Mouse (Mus musculus) testis, adult 2 months (tissue): ENCODE measurements at regions not wholly inside any gene's neighbourhood (a gene's known extent, or its start where the extent isn't known, plus 50 kb on each side); places are given as distances from the start of the nearest gene placed in this dataset.

Source experiments
- H3K27ac ChIP-seq: fragments of 200-500 bp; 2 replicates; pipeline ENCODE4 v1.5.1; 2012; ENCODE audit warnings: low read depth, low read length; ENCODE audit not compliant: control insufficient read depth, insufficient read depth
- H3K27me3 ChIP-seq: fragments of 200-500 bp; 2 replicates; pipeline ENCODE4 v1.6.1; 2012; ENCODE audit warnings: mild to moderate bottlenecking, low read length, moderate library complexity; ENCODE audit not compliant: control insufficient read depth, insufficient read depth
- H3K36me3 ChIP-seq: fragments of 200-500 bp; 2 replicates; pipeline ENCODE4 v1.6.1; 2012; ENCODE audit warnings: mild to moderate bottlenecking, low read length; ENCODE audit not compliant: control insufficient read depth, insufficient read depth
- H3K4me1 ChIP-seq: fragments of 200-500 bp; 2 replicates; pipeline ENCODE4 v1.6.1; 2012; ENCODE audit warnings: low read length; ENCODE audit not compliant: control insufficient read depth, insufficient read depth
- H3K4me3 ChIP-seq: fragments of 200-500 bp; 2 replicates; pipeline ENCODE4 v1.5.1; 2012; ENCODE audit warnings: low read depth, mild to moderate bottlenecking, low read length, moderate library complexity, mixed read lengths; ENCODE audit not compliant: control insufficient read depth
- CTCF ChIP-seq: fragments of 200-500 bp; IDR thresholded peaks from 2 replicates; pipeline ENCODE4 v1.5.1; 2012; ENCODE audit warnings: low read depth, mild to moderate bottlenecking, inconsistent platforms, low read length, moderate library complexity; ENCODE audit not compliant: control insufficient read depth, insufficient read depth, insufficient replicate concordance
- POLR2A ChIP-seq: fragments of 200-500 bp; IDR thresholded peaks from 2 replicates; pipeline ENCODE4 v1.6.1; 2012; ENCODE audit warnings: low read depth, mild to moderate bottlenecking, inconsistent platforms, low read length, moderate library complexity; ENCODE audit not compliant: control insufficient read depth

GRCm38 (mm10) chr19:32960196-32960947 is 203.1 kb downstream of the Pten start:
- no peaks in the 10 kb centered on the region for H3K36me3 ChIP-seq
- no peak overlapping the region for H3K4me3 ChIP-seq
- H3K27me3 ChIP-seq, result no peaks in the 10 kb centered on the region
- H3K4me1 ChIP-seq, result no peaks in the 10 kb centered on the region; the same call in 1 of the 2 replicates
- no peak for TF ChIP-seq POLR2A
- TF ChIP-seq CTCF, result no peak
- no peak overlapping the region for H3K27ac ChIP-seq

DNA sequence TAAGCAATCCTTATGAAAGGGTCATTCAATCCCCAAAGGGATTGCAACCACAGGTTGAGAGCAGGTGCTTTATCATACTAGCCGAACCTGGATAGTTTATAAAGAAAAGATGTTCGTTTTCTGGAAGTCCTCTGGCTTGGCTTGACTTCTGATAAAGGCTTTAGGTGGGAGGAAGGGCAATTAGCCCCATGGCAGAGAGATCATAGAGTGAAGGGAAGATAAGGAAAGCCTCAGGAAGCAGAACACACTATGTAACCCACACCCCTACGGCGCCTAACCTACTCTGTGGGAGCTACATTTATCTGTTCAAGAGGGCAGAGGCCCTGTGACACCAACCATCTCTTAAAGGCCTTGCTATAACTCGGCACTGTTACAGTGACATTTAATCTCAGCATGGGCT is 204.2 kb downstream of the Pten start:
- Histone ChIP-seq H3K27ac (no peak overlapping the region), H3K4me1 (no peaks in the 10 kb centered on the region; the same call in 1 of the 2 replicates), H3K4me3 (no peak overlapping the region), H3K27me3 (no peaks in the 10 kb centered on the region), H3K36me3 (no peaks in the 10 kb centered on the region)
- TF ChIP-seq POLR2A (no peak), CTCF (no peak)

DNA sequence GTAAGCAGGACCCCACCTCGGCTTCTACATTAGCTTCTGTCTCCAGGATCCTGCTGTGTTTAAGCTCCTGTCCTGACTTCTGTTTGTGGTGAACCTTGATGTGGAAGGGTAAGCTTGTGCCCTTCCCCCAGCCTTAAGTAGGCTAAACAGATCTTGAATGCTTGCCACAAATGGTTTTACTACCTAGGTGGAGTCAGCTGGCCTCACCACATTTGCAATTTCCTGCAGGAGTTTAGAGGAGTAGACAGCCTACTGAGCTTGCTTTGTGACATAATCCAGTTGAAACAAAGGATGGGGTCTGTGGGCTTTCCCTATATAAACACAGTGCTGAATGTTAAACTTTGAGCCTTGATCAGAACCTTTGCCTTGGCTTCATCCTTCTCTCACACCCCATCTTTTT is 206.7 kb downstream of the Pten start:
- Histone ChIP-seq H3K4me3 (no peak overlapping the region), H3K27ac (no peak overlapping the region)
- TF ChIP-seq CTCF, result no peak
- no peak for TF ChIP-seq POLR2A

GRCm38 (mm10) chr19:32965488-32965887 is 208.2 kb downstream of the Pten start:
- H3K4me3 ChIP-seq, result no peak overlapping the region
- no peak overlapping the region for H3K27ac ChIP-seq
- TF ChIP-seq POLR2A (no peak), CTCF (no peak)
- H3K27me3 ChIP-seq, result no peaks in the 10 kb centered on the region
- no peaks in the 10 kb centered on the region for H3K36me3 ChIP-seq
- H3K4me1 ChIP-seq, result no peaks in the 10 kb centered on the region

More for the DNA sequence above, 206.7 kb downstream of the Pten start:
- H3K4me1 ChIP-seq, result no peaks in the 10 kb centered on the region
- no peaks in the 10 kb centered on the region for H3K27me3 ChIP-seq
- H3K36me3 ChIP-seq, result no peaks in the 10 kb centered on the region

- Histone ChIP-seq H3K36me3 (no peaks in the 10 kb centered on the region), H3K27ac (no peak overlapping the region), H3K27me3 (no peaks in the 10 kb centered on the region), H3K4me1 (no peaks in the 10 kb centered on the region), H3K4me3 (no peak overlapping the region)
- TF ChIP-seq POLR2A (no peak), CTCF (no peak)
These were observed 212.0 kb downstream of the Pten start for GRCm38 (mm10) chr19:32969213-32969776.

- no peak overlapping the region for H3K4me3 ChIP-seq
- H3K36me3 ChIP-seq, result no peaks in the 10 kb centered on the region
- no peaks in the 10 kb centered on the region; the same call in 1 of the 2 replicates for H3K4me1 ChIP-seq
- TF ChIP-seq CTCF, result no peak
- no peak for TF ChIP-seq POLR2A
- H3K27ac ChIP-seq, result no peak overlapping the region
- H3K27me3 ChIP-seq, result no peaks in the 10 kb centered on the region
These were observed 214.8 kb downstream of the Pten start for GRCm38 (mm10) chr19:32972116-32972515.

GRCm38 (mm10) chr19:32973130-32973529 is 215.8 kb downstream of the Pten start:
- no peaks in the 10 kb centered on the region for H3K36me3 ChIP-seq
- no peak overlapping the region for H3K4me3 ChIP-seq
- no peak for TF ChIP-seq CTCF
- TF ChIP-seq POLR2A, result no peak
- H3K4me1 ChIP-seq, result no peaks in the 10 kb centered on the region; the same call in 1 of the 2 replicates
- no peaks in the 10 kb centered on the region for H3K27me3 ChIP-seq
- H3K27ac ChIP-seq, result no peak overlapping the region

- no peaks in the 10 kb centered on the region; the same call in 1 of the 2 replicates for H3K4me1 ChIP-seq
- no peak overlapping the region for H3K27ac ChIP-seq
- H3K36me3 ChIP-seq, result no peaks in the 10 kb centered on the region
- TF ChIP-seq CTCF (no peak), POLR2A (no peak)
- no peaks in the 10 kb centered on the region for H3K27me3 ChIP-seq
- H3K4me3 ChIP-seq, result no peak overlapping the region
These were observed 217.5 kb downstream of the Pten start for GRCm38 (mm10) chr19:32974778-32975240.
